Mouse (Mus musculus) adrenal gland, adult 18-20 months (tissue): Measurements from ENCODE around the gene Itga3. TPM values are rescaled to one million over a fixed set of nuclear protein-coding genes. Genes with fewer than 3 reads are reported as not detected.

Source experiments
- DNase-seq, 2 experiments: peaks; one replicate each; pipeline ENCODE4 v3.0.0; 2021 to 2022; ENCODE audit warnings: low spot score in 2 of 2
- total RNA-seq, 2 experiments: library from RNA; stranded (reverse); gene quantifications; 1 replicate in 1 of 2; 2 replicates in 1 of 2; pipeline ENCODE4 v1.2.3; 2021

Gene Itga3
- total RNA-seq, 2 experiments from 2014 or later: 33.9 to 44.6 TPM

GRCm38 (mm10) chr11:95096608-95097373 lies 20.2 kb upstream of the Itga3 start:
- DNase-seq: peak in 1 of 2 experiments; percentile 10

DNA sequence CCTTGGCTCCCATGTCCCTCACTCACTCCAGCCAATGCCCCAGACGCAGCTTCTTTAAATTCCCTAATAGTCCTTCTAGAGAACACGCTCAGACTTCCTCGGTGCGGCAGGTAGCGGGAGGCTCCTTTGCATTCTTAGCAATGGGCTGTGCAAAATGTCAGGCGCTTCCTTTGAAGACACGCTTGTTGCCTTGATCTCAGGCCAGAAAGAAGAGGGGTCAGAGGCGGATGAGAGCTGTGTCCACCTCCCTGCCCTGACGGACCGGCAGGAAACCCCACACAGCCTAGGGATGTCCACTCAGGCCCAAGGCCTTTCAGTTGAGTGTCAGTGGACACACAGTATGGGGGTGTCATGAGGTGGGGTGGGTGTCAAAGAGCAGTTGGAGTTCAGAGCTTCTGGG lies 19.0 kb upstream of the Itga3 start:
- DNase-seq: peak in 1 of 2 experiments; percentile 18

- no peak for DNase-seq
Measured at GRCm38 (mm10) chr11:95093077-95093476, 16.5 kb upstream of the Itga3 start.

GRCm38 (mm10) chr11:95088857-95089779 lies 12.5 kb upstream of the Itga3 start:
- peak in 1 of 2 experiments; percentile 54 for DNase-seq

- no peak for DNase-seq
Measured at GRCm38 (mm10) chr11:95088286-95088685, 11.7 kb upstream of the Itga3 start.

DNA sequence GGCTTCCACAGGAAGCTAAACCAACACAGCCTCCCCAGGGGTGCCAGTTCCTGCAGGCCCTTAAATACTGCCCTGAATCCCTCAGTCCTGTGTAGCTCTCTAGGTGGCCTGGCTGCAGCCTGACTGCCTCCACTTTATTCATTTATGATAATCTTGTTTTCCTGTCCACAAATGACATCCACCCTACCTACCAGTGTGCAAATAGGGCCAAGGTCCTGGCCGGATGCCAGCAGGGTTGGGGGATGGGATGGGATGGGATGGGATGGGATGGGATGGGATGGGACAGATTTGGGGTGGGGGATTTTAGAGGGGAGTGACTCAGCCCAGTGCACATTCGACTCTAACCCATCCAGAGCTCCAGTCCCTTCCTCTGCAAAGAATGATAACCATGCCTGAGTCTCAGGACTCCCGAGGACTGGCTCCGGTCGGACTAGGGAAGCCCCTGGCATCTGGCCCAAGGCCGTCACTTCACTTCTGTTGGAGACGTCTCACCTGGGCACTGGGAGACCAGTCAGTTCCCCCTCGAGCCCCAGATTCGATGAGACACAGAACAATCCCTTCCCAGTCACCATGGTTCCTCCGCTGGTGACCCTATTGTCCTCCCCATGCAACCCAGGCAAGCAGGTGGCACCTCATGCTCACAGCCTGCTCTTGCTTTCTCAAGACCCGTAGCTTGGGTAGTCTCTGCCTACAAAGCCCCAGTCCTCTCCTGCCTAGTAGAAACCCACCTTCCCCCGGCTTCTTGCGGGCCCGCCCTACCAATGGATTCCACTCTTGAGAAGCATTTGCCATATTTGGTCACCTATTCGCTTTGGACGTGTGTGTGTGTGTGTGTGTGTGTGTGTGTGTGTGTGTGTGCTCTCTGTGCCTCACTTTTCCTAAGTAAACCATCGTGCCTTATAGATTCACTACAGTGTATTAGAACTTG lies 11.0 kb upstream of the Itga3 start:
- DNase-seq: no peak

GRCm38 (mm10) chr11:95086229-95086628 lies 9.6 kb upstream of the Itga3 start:
- no peak for DNase-seq

- no peak for DNase-seq
Measured at GRCm38 (mm10) chr11:95085710-95086109, 9.1 kb upstream of the Itga3 start.

- DNase-seq: no peak
Measured at GRCm38 (mm10) chr11:95084811-95085382, 8.3 kb upstream of the Itga3 start.

DNA sequence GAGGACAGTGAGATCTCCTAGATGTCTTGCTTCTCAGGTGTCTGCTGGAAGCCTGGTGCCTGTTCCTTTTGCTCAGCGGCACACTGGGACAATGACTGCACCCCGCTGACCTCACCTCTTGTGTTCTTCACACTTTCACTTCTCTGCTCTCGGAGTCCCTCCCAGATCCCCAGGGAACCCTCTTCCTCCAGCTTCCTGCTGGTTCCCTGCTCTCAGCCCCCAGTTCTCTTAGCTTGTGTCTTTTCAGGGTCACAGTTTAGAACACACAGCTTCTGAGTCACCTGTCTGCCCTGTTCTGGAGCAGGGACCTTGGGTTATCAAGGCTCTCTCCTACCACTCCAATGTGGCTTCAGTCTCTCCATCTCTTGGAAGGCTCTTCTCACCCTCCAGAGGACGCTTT lies 7.6 kb upstream of the Itga3 start:
- DNase-seq: no peak

GRCm38 (mm10) chr11:95082896-95083295 lies 6.3 kb upstream of the Itga3 start:
- no peak for DNase-seq

- no peak for DNase-seq
Measured at GRCm38 (mm10) chr11:95080783-95081182, 4.2 kb upstream of the Itga3 start.

DNA sequence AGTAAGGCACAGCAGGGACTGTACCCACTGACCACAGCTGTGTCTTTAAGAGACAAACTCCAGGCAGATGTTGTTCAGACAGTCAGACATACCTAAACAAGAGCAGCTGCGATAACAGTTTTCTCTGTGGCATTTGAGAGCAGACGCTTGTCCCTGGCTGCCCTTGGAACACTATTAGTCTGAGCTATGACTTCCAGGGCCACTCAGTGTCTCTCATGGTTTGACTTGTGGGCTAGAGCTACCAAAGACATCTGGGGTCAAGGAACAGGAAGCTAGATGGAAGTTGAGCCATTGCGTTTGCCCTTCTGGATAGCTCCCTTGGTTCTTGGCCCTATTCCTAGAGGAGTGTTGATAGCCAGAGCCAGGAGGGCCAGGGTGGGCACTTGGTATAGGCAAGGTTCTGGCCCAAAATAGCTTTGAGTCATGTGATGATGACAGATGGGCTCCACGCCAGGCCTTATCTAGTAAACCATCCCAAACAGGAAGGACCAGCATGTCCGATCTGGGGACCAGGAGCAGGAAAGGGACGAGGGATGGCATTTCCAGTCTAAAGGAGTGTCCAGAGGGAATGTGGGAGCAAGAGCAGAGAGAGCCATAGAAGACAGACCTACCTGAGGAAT lies 2.8 kb upstream of the Itga3 start:
- peak; percentile 51 to 61 for DNase-seq

GRCm38 (mm10) chr11:95077956-95078355 lies 1.4 kb upstream of the Itga3 start:
- no peak for DNase-seq

- DNase-seq: peak; percentile 62
Measured at GRCm38 (mm10) chr11:95076041-95076535, 513 bp downstream of the Itga3 start.

DNA sequence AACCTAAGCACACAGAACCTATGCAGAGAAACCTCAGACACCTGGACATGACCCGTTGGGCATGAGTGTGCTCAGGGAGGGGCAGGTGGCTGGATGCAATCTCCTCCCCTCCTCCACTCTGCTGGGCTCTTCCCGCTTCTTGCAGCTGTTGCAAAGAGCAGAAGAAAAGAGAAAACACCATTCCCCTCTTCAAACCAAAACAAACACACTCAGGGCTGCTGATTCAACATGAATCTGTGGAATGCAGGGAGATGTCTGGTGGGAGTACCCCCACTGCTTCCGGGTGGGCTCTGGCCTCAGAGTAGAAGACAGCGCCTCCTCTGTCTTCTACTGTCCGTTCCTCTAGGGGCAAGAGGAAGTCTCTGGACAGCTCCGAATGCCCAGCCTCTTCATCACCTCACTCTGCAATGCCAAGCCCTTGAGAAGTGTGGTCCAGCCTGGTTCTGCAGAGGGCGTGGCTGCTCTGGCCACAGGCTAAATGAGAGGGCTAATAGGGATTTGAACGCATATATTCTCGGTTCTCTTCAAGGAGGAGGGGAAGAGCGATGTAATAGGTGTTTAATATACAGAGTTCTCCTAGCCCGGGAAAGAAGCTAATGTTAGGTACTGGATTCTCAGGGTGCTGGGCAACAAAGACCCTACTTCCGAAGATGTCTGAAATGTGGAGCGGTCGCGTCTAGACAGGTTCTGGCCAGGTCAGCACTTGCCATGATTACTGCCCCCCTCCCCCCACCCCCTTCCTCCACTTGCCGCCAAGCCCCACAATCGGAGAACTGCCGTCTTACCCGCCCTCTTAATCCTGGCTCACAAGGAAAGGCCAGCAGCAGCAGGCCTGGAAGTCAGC lies 1.2 kb downstream of the Itga3 start:
- DNase-seq: no peak

GRCm38 (mm10) chr11:95074694-95075093 lies 1.9 kb downstream of the Itga3 start:
- DNase-seq: no peak

- DNase-seq: no peak
Measured at GRCm38 (mm10) chr11:95073835-95074234, 2.8 kb downstream of the Itga3 start.

- no peak for DNase-seq
Measured at GRCm38 (mm10) chr11:95072804-95073203, 3.8 kb downstream of the Itga3 start.
